Mouse (Mus musculus) MN1 (cell line): ENCODE results near the gene Prpsap1.
"Not testable (repeated sequence)": the region's sequence is repeated elsewhere in the genome, so short reads cannot be mapped to it uniquely, and the experiment has no call there.

Source experiments
- DNase-seq: peaks from one replicate; pipeline ENCODE4 v3.0.0-alpha.2; 2016; ENCODE audit warnings: low spot score

The Prpsap1 gene

DNA sequence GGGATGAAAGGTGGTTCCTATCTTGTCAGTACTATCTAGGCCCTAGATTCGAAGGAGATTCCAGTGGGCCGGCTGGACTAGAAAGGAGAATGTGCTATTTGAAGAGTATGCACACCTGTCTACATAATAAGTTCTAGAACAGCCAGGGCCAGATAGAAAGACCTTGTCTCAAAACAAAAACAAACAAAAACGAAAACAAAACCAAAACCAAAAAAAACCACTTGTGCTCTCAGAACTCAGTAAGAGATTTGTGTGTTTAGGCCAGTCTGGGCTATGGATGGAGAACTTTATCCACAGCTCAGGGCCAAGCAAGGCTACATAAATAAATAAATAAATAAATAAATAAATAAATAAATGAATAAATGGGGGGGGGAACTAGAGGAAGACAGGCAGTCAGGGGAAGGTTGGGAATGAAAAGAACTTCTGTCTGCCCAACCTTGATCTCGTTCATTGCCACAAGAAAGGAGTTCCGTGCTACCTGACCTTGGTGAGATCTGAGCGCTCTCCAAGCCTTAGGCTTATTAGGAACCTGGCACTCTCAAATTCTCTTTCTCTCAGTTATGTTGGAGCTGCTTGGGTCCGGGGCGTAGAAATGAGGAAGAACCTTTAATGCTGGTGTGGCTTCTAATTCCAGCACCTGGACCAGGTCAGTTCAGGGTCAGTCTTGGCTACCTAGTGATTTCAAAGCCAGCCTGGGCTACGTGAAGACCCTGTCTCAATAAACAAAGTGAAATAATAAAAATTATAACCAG, 64.0 kb downstream of the Prpsap1 start:
- DNase-seq = no peak

- DNase-seq = no peak
These were observed 64.8 kb downstream of the Prpsap1 start for GRCm38 (mm10) chr11:116428872-116429859.

DNA sequence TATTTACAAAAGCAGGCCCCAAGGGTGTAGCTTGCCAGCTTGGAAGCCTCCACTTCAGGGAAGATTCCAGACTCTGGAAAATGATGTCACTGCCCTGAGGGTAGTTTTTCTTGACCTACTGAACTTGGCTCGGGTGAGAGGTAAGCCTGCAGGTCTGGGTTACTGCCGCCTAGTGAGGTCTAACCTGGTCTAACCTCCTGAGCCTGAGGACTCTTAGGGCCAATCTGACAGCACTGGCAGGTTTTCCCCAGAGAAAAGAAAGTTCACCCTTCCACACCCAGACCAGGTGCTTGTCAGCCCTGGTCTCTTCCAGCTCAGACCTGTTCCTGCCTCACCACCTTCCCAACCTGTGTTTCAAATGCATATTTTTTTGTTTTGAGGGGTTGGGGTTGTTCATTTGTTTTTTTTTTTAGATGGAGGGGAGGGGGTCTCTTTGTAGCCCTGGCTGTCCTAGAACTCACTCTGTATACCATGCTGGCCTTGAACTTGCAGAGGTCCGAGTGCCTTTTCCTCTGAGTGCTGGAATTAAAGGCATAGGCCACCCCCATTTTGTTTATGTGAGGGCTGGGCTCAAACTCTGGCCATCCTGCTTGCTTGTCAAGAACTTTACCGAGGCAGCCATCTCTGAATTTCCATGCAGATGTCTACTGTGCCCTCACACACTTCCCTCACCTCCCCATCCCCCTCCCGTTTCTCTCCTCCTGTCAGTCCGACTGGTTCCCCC, 67.0 kb downstream of the Prpsap1 start:
- no peak for DNase-seq

GRCm38 (mm10) chr11:116426328-116426727, 67.7 kb downstream of the Prpsap1 start:
- DNase-seq = not testable (repeated sequence)

- DNase-seq = no peak
These were observed 69.2 kb downstream of the Prpsap1 start for GRCm38 (mm10) chr11:116424621-116425407.

- DNase-seq = no peak
These were observed 70.0 kb downstream of the Prpsap1 start for GRCm38 (mm10) chr11:116423782-116424620.

- no peak for DNase-seq
These were observed 70.8 kb downstream of the Prpsap1 start for GRCm38 (mm10) chr11:116423214-116423613.

DNA sequence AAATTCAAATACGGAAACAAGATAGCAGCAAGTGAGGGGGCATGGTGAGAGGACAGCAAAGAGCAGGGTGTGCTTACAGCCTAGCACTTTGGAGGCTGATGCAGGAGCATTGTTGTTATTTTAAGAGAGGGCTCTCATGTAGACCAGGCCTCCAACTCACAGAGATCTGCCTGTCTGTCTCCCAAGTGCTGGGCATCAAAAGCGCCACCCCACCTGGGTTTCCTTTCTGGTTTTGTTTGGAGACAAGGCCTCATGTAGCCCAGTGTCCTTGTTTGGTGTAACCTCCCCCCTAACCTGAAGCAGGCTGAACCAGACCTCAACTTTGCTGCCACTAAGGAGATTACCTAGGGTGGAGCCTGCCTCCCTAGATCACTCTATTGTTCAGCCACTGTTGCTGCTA, 71.4 kb downstream of the Prpsap1 start:
- DNase-seq = no peak

DNA sequence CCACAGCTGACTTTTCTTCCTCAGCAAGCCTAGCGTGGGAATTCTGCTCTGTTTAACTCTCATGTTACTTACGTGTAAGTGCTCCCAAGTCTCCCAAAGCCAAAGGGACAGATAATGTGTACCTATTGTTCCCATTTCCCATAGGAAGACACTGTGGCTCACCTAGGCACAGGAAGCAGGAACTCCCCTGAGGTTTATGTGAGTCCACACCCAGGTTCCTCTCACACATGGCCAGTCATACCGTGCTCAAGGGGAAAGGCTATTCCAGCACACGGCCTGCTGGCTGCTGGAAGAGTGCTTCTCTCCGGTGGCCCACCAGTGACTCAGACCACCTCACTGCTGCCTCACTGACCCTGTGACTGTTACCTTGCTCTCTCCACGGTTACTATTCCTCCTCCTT, 72.9 kb downstream of the Prpsap1 start:
- DNase-seq = no peak
